Mouse (Mus musculus) forebrain, embryonic 12.5 days (tissue): ENCODE data around the gene Rps3. TPM values are rescaled to one million over a fixed set of nuclear protein-coding genes. Genes with fewer than 3 reads are reported as not detected.

Experiments
- ATAC-seq: fragments of 200-750 bp; cut with Nextera tagmentation; 2 replicates; pipeline ENCODE4 v1.8.0; 2017; ENCODE audit warnings: moderate TSS enrichment; ENCODE audit not compliant: low FRiP score
- H3K27ac ChIP-seq: fragments of 300-500 bp; sonication (generic); 2 replicates; pipeline ENCODE4 v1.5.1; 2016; ENCODE audit warnings: mild to moderate bottlenecking
- H3K27me3 ChIP-seq: fragments of 300-500 bp; sonication (generic); 2 replicates; pipeline ENCODE4 v1.6.1; 2016; ENCODE audit warnings: mild to moderate bottlenecking
- H3K36me3 ChIP-seq: fragments of 300-500 bp; sonication (generic); replicated peaks from 2 replicates; pipeline ENCODE4 v1.6.1; 2016; ENCODE audit warnings: mild to moderate bottlenecking
- H3K4me1 ChIP-seq: fragments of 300-500 bp; sonication (generic); 2 replicates; pipeline ENCODE4 v1.6.1; 2016
- H3K4me2 ChIP-seq: fragments of 300-500 bp; sonication (generic); 2 replicates; pipeline ENCODE4 v1.6.1; 2016; ENCODE audit warnings: mild to moderate bottlenecking, moderate library complexity
- H3K4me3 ChIP-seq: fragments of 300-500 bp; sonication (generic); replicated peaks from 2 replicates; pipeline ENCODE4 v1.5.1; 2016; ENCODE audit warnings: mild to moderate bottlenecking
- H3K9ac ChIP-seq: fragments of 300-500 bp; sonication (generic); 2 replicates; pipeline ENCODE4 v1.6.1; 2016; ENCODE audit warnings: mild to moderate bottlenecking
- H3K9me3 ChIP-seq: fragments of 300-500 bp; sonication (generic); 2 replicates; pipeline ENCODE4 v1.6.1; 2016
- WGBS: fragments of 180-500 bp; shearing (Covaris S2); methylation state at CpG from one replicate; pipeline ENCODE4 v1.1.7; 2016; 5-methylcytosine and 5-hydroxymethylcytosine counted together
- polyA plus RNA-seq: library from polyadenylated mRNA; unstranded; fragments of >200 nt; fragmentation: Nextera tagmentation; extraction: Ambion mirVana; gene quantifications from 2 replicates; pipeline ENCODE4 v1.2.1, GENCODE M21; 2016

Rps3 gene
- polyA plus RNA-seq, 1 experiment from 2014 or later = 603 TPM

DNA sequence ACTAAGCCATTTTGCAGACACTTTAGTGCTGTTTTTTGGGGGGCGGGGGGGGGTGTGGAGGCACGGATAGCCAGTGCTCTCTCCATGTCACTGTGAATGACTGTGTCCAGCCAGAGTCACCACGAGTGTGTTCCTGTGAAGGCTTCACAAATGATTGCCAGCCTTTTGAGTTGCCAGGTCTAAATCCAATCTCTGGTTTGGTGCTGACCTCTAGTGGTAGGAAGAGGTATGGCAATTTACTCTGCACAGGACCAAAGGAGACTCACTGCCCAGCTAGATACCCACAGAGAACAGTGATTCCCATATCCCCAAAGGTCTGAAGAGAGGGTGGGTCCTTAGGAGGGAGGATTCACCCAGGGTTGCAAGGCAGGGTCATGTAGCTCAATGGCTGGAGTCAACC lies 32.8 kb downstream of the Rps3 start:
- Histone ChIP-seq H3K27me3 (no peaks in the 10 kb centered on the region), H3K4me2 (no peak overlapping the region), H3K4me1 (peaks cover 29% of the 10 kb centered on the region), H3K36me3 (no peaks in the 10 kb centered on the region), H3K9me3 (no peaks in the 10 kb centered on the region), H3K27ac (no peak overlapping the region), H3K4me3 (no peak overlapping the region), H3K9ac (no peak overlapping the region)
- WGBS = 0% methylated on average over 3 of the region's 3 CpGs
- peak; percentile 55 for ATAC-seq

DNA sequence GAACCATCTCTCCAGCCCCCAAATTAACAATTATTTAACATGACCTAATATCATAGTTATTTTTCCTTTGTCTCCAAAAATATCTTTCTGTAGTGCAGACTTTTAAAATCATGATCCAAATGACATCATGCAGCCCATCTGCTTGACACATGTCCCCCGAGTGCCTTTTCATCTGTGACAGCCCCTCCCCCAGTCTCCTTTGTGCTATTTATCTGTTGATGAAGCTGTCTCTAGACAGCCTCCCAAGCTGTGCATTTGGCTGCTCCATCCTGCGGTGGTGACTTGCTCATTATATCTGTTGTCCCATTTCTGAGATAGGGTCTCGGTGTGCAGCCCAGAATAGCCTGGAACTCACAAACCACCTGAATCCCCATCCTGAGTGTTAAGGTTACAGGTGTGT lies 33.8 kb downstream of the Rps3 start:
- WGBS = 44% methylated on average over 3 of the region's 3 CpGs
- H3K4me3 ChIP-seq = no peak overlapping the region
- no peaks in the 10 kb centered on the region for H3K27me3 ChIP-seq
- 0 out of 2 replicates have a peak, but pooled peaks cover under 1% of the 10 kb centered on the region for H3K36me3 ChIP-seq
- no peak overlapping the region for H3K9ac ChIP-seq
- no peak overlapping the region for H3K27ac ChIP-seq
- no peaks in the 10 kb centered on the region for H3K9me3 ChIP-seq
- ATAC-seq = 0 out of 2 replicates have a peak, but pooled peaks have one; percentile 5
- peaks cover 35% of the 10 kb centered on the region for H3K4me1 ChIP-seq
- H3K4me2 ChIP-seq = no peak overlapping the region

DNA sequence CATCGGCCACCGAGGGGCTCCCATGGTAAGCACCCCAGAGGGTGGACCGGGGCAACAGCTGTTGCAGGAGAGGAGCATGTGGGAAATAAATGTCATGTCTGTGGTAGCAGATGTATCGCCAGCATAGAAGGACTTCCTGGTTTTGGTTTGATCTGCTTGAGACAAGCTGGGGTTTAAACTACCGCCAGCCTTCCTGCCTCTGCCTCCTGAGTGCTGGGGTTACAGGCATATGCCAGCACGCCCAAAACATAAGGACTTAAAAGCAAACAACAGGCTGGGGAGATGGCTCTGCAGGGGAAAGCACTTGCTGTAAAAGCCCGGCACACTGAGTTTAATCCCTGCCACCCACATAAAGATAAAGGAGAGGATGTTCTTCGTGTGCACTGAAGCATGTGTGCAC lies 34.5 kb downstream of the Rps3 start:
- WGBS = 54% methylated on average over 8 of the region's 8 CpGs
- no peak overlapping the region for H3K4me2 ChIP-seq
- H3K27me3 ChIP-seq = no peaks in the 10 kb centered on the region
- H3K9me3 ChIP-seq = no peaks in the 10 kb centered on the region
- ATAC-seq = no peak
- H3K27ac ChIP-seq = 0 out of 2 replicates have a peak overlapping the region, but pooled peaks have one; percentile 6
- peaks cover 35% of the 10 kb centered on the region for H3K4me1 ChIP-seq
- 0 out of 2 replicates have a peak, but pooled peaks cover 4% of the 10 kb centered on the region for H3K36me3 ChIP-seq
- no peak overlapping the region for H3K9ac ChIP-seq
- no peak overlapping the region for H3K4me3 ChIP-seq

DNA sequence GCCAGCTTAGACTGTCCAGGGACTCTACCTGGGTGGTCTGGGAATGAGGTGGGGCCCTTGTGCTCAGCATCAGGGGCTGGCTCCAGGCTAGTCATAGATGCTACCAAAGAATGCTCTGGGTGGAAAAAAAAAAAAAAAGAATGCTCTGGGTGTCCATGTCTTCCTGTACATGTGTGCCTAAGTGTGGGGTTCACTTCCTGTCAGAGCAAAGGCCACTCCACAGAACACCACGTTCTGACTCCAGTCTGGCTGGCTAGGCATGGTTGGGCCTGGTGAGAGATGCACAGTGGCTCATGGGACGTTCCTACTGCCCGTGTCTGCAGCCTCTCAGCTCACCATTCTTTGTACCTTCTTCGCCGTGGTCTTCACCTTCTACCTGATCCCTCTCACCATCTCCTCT lies 34.9 kb downstream of the Rps3 start:
- Histone ChIP-seq H3K4me1 (peaks cover 35% of the 10 kb centered on the region), H3K27me3 (no peaks in the 10 kb centered on the region), H3K27ac (0 out of 2 replicates have a peak overlapping the region, but pooled peaks have one; percentile 6), H3K36me3 (0 out of 2 replicates have a peak, but pooled peaks cover 4% of the 10 kb centered on the region), H3K9me3 (no peaks in the 10 kb centered on the region), H3K4me3 (no peak overlapping the region), H3K4me2 (no peak overlapping the region), H3K9ac (no peak overlapping the region)
- no peak for ATAC-seq
- WGBS = 75% methylated on average over 5 of the region's 5 CpGs

DNA sequence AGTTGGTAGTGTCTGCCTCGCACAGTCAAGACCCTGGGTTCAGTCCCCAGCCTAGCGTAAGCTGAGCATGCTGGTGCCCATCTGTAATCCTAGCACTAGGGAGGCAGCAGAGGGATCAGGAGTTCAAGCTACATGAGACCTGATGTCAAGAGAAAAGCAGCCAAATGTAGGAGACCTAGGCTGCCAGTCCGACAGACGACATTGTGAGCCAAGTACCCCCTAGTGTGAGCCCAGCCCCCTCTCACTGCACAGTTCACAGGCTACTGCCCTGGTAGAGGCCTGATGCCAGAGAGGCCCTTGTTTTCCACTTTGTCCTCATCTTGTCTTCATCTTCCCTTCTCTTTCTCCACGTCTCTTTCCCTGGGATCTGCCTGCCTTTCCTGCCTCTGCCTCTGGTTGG lies 36.2 kb downstream of the Rps3 start:
- Histone ChIP-seq H3K36me3 (0 out of 2 replicates have a peak, but pooled peaks cover 4% of the 10 kb centered on the region), H3K9me3 (no peaks in the 10 kb centered on the region), H3K4me1 (peaks cover 35% of the 10 kb centered on the region), H3K4me3 (no peak overlapping the region), H3K4me2 (no peak overlapping the region), H3K27ac (no peak overlapping the region), H3K27me3 (no peaks in the 10 kb centered on the region), H3K9ac (no peak overlapping the region)
- ATAC-seq = no peak
- WGBS = 50% methylated on average over 5 of the region's 5 CpGs

DNA sequence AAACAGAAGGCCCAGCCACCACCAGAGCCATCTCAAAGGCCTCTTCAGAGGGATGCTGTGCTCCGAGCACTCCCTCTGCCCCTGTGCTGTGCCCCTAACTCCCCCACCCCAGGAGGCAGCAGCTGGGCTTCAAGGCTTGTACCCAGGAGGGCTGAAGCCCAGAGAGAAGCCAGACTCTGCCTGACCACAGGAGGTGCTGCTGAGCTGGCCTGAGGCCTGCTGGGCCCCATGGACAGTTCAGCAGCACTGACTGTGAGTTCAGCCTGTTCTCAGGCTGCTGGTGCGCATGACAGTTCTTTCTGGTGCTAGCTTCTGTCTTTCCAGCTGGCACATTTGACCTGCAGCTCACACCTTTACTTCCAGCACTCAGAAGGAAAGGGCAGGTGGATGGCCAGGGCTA lies 37.7 kb downstream of the Rps3 start:
- Histone ChIP-seq H3K9me3 (no peaks in the 10 kb centered on the region), H3K27ac (no peak overlapping the region; the same call in 1 of the 2 replicates), H3K36me3 (0 out of 2 replicates have a peak, but pooled peaks cover 8% of the 10 kb centered on the region), H3K4me3 (no peak overlapping the region), H3K4me1 (peaks cover 43% of the 10 kb centered on the region), H3K9ac (peak overlapping the region; percentile 25; the same call in 1 of the 2 replicates), H3K27me3 (no peaks in the 10 kb centered on the region), H3K4me2 (no peak overlapping the region)
- 61% methylated on average over 2 of the region's 2 CpGs for WGBS
- no peak for ATAC-seq

DNA sequence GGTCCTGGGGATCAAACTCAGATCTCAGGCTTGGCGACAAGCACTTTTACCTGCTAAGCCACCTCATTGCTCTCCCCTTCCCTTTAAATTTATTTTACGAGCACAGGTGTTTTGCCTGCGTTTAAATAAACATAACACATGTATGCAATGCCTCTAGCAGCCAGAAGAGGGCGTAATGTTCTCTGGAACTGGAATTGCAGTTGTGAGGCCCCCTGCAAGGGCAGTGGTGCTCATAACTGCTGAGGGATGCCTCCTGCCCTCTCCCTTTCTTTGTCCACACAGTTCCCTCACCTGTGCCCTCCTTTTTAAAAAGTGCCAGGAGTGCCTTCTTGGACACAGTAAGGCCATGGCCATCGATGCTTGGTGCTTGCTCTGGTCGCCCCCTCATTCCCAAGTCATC lies 39.5 kb downstream of the Rps3 start:
- Histone ChIP-seq H3K9ac (no peak overlapping the region), H3K4me2 (no peak overlapping the region), H3K4me3 (no peak overlapping the region), H3K27ac (no peak overlapping the region), H3K9me3 (no peaks in the 10 kb centered on the region), H3K4me1 (peaks cover 30% of the 10 kb centered on the region), H3K27me3 (no peaks in the 10 kb centered on the region), H3K36me3 (0 out of 2 replicates have a peak, but pooled peaks cover 8% of the 10 kb centered on the region)
- 69% methylated on average over 6 of the region's 6 CpGs for WGBS
- no peak for ATAC-seq

DNA sequence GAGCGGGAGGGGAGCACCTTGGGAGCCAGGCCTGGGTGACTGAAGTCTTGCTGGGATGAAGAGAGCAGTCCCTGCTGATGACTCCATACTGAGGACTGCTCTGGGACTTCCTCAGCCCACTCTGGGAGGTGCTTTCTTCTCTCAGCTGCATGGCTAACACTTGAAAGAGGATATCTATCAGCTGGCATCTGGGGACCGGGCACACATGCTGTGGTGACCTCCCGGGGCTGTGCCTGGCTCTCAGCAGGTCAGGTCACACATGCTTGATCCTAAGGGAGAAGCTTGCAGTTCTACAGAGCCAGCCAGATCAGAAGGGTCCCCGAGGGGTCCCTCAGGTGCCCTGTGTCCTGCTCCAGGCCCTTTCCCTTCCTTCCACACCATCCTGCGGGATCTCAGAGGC lies 40.4 kb downstream of the Rps3 start:
- no peak for ATAC-seq
- no peak overlapping the region; the same call in 1 of the 2 replicates for H3K9ac ChIP-seq
- 0 out of 2 replicates have a peak, but pooled peaks cover 10% of the 10 kb centered on the region for H3K36me3 ChIP-seq
- peaks cover 25% of the 10 kb centered on the region for H3K4me1 ChIP-seq
- no peaks in the 10 kb centered on the region for H3K9me3 ChIP-seq
- 65% methylated on average over 5 of the region's 5 CpGs for WGBS
- no peak overlapping the region for H3K27ac ChIP-seq
- no peaks in the 10 kb centered on the region for H3K27me3 ChIP-seq
- H3K4me2 ChIP-seq = no peak overlapping the region
- no peak overlapping the region for H3K4me3 ChIP-seq

DNA sequence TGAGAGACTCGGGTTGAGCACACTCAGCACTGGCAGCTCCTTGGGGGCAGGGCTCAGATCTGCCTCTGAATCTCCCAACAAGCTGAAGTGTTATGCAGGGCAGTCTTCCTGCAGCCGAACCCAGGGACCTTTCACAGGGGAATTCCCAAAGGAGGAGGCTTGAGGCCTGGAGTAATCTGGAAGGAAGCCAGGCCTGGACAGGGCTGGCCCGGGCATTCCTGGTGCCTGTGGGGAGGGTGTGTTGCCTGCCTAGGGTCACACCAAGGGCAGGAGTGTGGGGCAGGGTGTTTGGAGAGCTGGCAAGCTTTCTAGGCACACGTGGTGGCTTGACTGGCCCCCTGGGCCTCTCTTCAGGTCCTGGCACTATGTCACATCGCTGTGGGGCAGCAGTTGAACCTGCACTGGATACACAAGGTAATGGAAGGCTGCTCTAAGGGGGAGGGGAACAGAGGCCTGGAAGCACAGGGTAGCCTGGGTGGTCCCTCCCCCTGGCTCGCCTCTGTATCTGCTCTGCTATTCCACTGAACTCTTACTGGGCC lies 41.9 kb downstream of the Rps3 start:
- 35% methylated on average over 6 of the region's 6 CpGs for WGBS
- H3K4me1 ChIP-seq = peaks cover 26% of the 10 kb centered on the region
- H3K9ac ChIP-seq = 0 out of 2 replicates have a peak overlapping the region, but pooled peaks have one; percentile 17
- no peak overlapping the region for H3K4me2 ChIP-seq
- no peak overlapping the region for H3K27ac ChIP-seq
- ATAC-seq = no peak; the same call in 1 of the 2 replicates
- no peaks in the 10 kb centered on the region for H3K9me3 ChIP-seq
- no peaks in the 10 kb centered on the region for H3K27me3 ChIP-seq
- H3K36me3 ChIP-seq = 0 out of 2 replicates have a peak, but pooled peaks cover 10% of the 10 kb centered on the region
- no peak overlapping the region for H3K4me3 ChIP-seq

DNA sequence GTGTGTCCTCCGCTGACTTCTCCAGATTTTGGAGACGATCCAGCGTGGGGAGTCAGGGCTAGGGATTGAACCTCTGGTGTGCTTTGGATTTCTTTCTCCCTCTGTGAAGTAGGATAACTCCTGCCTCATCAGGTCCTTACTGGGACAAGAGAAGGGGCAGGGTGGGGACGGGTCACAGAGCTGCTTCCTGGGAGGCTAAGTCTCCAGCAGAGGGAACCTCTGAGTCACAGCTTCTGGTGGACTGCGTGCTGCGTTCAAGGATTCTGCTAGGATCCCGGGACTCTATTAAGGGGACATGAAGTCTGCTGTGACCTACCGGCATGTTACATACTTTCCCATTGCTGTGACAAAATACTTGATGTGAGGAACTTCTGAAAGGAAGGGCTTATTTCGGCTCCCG lies 44.7 kb downstream of the Rps3 start:
- Histone ChIP-seq H3K27ac (no peak overlapping the region), H3K9ac (no peak overlapping the region)
- 64% methylated on average over 10 of the region's 10 CpGs for WGBS

DNA sequence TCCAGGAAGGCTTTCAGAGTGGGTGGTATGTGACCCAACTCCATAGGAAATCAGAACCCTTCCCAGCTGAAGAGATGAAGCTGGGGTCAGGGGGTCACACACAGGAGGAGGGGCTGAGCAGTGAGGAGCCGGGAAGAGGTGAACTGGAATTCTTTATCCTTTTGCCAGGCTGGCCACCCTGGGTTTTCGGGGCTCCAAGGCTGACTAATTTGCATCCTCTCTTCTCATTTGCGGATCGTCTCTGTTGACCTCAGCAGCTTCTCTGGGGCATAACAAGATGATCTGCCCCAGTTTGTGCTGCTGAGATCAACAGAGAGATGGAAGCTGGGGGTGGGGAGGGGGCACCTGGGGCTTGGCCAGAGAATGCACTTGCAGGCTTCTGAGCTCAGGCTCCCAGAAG lies 47.0 kb downstream of the Rps3 start:
- Histone ChIP-seq H3K4me2 (no peak overlapping the region), H3K27me3 (no peaks in the 10 kb centered on the region), H3K27ac (no peak overlapping the region), H3K9ac (no peak overlapping the region), H3K4me1 (peaks cover 45% of the 10 kb centered on the region), H3K9me3 (no peaks in the 10 kb centered on the region), H3K36me3 (0 out of 2 replicates have a peak, but pooled peaks cover 2% of the 10 kb centered on the region), H3K4me3 (no peak overlapping the region)
- no peak for ATAC-seq
- 5% methylated on average over 4 of the region's 4 CpGs for WGBS

More for the DNA sequence above, 44.7 kb downstream of the Rps3 start:
- Histone ChIP-seq H3K27me3 (no peaks in the 10 kb centered on the region), H3K36me3 (0 out of 2 replicates have a peak, but pooled peaks cover 7% of the 10 kb centered on the region), H3K4me1 (peaks cover 33% of the 10 kb centered on the region), H3K4me2 (no peak overlapping the region), H3K9me3 (no peaks in the 10 kb centered on the region), H3K4me3 (no peak overlapping the region)
- no peak for ATAC-seq

DNA sequence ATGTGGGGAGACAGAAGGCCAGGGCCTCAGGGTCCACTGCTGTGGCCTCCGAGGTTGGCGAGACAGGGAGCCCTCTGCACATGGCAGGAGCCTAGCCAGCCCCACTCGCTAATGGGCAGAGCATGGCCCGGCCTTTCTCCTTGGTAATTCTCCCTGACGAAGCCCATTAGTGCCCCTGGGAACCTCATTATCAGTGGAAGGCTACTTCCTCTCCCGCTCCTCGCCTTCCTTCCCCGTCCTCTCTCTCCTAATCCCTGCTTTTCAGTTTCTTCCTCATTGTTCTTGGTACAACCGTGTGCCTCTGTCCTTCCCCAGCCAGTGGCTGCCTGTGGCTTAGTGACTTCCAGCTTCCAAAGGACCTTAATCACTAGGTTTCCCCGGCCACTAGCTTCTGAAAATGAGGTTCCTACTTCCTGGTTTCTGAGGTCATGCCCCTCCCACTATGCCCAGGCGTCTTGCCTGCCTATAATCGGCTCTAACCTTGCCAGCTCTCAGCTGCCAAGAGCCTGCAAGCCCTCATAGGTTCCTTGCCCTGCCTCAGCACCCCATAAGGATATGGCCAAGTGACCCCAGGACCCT lies 48.8 kb downstream of the Rps3 start:
- H3K4me3 ChIP-seq = no peak overlapping the region
- no peak overlapping the region for H3K4me2 ChIP-seq
- peak overlapping the region; percentile 53; the same call in 1 of the 2 replicates for H3K27ac ChIP-seq
- no peak for ATAC-seq
- 0 out of 2 replicates have a peak, but pooled peaks cover 2% of the 10 kb centered on the region for H3K36me3 ChIP-seq
- no peak overlapping the region for H3K9ac ChIP-seq
- peaks cover 45% of the 10 kb centered on the region for H3K4me1 ChIP-seq
- no peaks in the 10 kb centered on the region for H3K9me3 ChIP-seq
- no peaks in the 10 kb centered on the region for H3K27me3 ChIP-seq
- 10% methylated on average over 12 of the region's 12 CpGs for WGBS

DNA sequence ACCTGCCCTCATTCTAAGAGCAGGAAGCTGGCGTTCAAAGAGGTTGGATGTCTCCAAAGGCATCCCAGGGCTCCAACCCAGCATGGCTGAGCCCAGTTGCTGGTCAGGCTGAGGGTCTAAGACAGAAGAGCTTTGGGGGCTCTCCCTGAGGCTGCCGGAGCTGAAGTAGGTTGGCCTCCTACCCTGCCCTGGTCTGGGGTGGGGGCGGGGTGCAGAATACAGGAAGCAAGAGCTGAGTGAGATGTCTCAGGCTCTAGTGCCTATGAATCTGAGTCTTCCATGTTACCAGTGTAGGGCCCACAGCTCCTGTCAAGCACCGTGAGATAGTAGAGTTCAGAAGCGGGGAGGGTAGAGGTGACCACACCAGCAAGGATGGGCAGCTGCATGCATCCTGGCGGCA lies 50.7 kb downstream of the Rps3 start:
- Histone ChIP-seq H3K27ac (peak overlapping the region; percentile 82), H3K36me3 (no peaks in the 10 kb centered on the region), H3K9me3 (no peaks in the 10 kb centered on the region), H3K27me3 (no peaks in the 10 kb centered on the region), H3K4me2 (no peak overlapping the region), H3K4me3 (no peak overlapping the region), H3K9ac (no peak overlapping the region), H3K4me1 (peaks cover 53% of the 10 kb centered on the region)
- WGBS = 90% methylated on average over 6 of the region's 6 CpGs
- no peak for ATAC-seq
